Mouse (Mus musculus) heart, postnatal 0 days (tissue): ENCODE measurements at regions not wholly inside any gene's neighbourhood (a gene's known extent, or its start where the extent isn't known, plus 50 kb on each side); places are given as distances from the start of the nearest gene placed in this dataset.

Experiments
- CTCF ChIP-seq: IDR thresholded peaks from 2 replicates; pipeline ENCODE4 v1.5.1; 2016; ENCODE audit warnings: antibody characterized with exemption, control low read depth, low read depth
- EP300 ChIP-seq: IDR thresholded peaks from 2 replicates; pipeline ENCODE4 v1.6.1; 2016; ENCODE audit warnings: antibody characterized with exemption, low read depth

- no peak for TF ChIP-seq EP300
- TF ChIP-seq CTCF, result no peak
Measured at GRCm38 (mm10) chr1:23170711-23171110, 68.7 kb upstream of the 4933415F23Rik start.
